Mouse (Mus musculus) hindbrain, embryonic 15.5 days (tissue): ENCODE results near the gene Slc12a3. TPM values are rescaled to one million over a fixed set of nuclear protein-coding genes. Genes with fewer than 3 reads are reported as not detected.
A peak's percentile ranks its signal among the peaks of the same experiment; 100 is the strongest.

ENCODE experiments used
- ATAC-seq: fragments of 200-750 bp; cut with Nextera tagmentation; 2 replicates; pipeline ENCODE4 v1.8.0; 2017; ENCODE audit warnings: low read depth, moderate number of reproducible peaks, moderate TSS enrichment; ENCODE audit not compliant: low FRiP score
- H3K27ac ChIP-seq: fragments of 300-500 bp; sonication (generic); replicated peaks from 2 replicates; pipeline ENCODE4 v1.5.1; 2015; ENCODE audit warnings: mild to moderate bottlenecking, inconsistent platforms
- H3K27me3 ChIP-seq: fragments of 300-500 bp; sonication (generic); 2 replicates; pipeline ENCODE4 v1.6.1; 2015; ENCODE audit warnings: control low read depth, inconsistent platforms
- H3K36me3 ChIP-seq: fragments of 300-500 bp; sonication (generic); 2 replicates; pipeline ENCODE4 v1.6.1; 2015; ENCODE audit warnings: control low read depth, inconsistent platforms
- H3K4me1 ChIP-seq: fragments of 300-500 bp; sonication (generic); replicated peaks from 2 replicates; pipeline ENCODE4 v1.6.1; 2015; ENCODE audit warnings: control low read depth, inconsistent platforms
- H3K4me2 ChIP-seq: fragments of 300-500 bp; sonication (generic); 2 replicates; pipeline ENCODE4 v1.6.1; 2015; ENCODE audit warnings: moderate library complexity, mild to moderate bottlenecking, inconsistent platforms
- H3K4me3 ChIP-seq: fragments of 300-500 bp; sonication (generic); 2 replicates; pipeline ENCODE4 v1.5.1; 2015; ENCODE audit warnings: mild to moderate bottlenecking, inconsistent platforms
- H3K9ac ChIP-seq: fragments of 300-500 bp; sonication (generic); 2 replicates; pipeline ENCODE4 v1.6.1; 2015; ENCODE audit warnings: inconsistent platforms
- H3K9me3 ChIP-seq: fragments of 300-500 bp; sonication (generic); 2 replicates; pipeline ENCODE4 v1.6.1; 2016; ENCODE audit warnings: control low read depth, inconsistent platforms
- WGBS: fragments of 180-500 bp; shearing (Covaris S2); methylation state at CpG from one replicate; pipeline ENCODE4 v1.1.7; 2015; 5-methylcytosine and 5-hydroxymethylcytosine counted together
- polyA plus RNA-seq: library from polyadenylated mRNA; unstranded; fragments of >200 nt; fragmentation: Nextera tagmentation; extraction: Ambion mirVana; gene quantifications from 2 replicates; pipeline ENCODE4 v1.2.1, GENCODE M21; 2015

The Slc12a3 gene
- polyA plus RNA-seq, 1 experiment from 2014 or later, result 0.14 TPM

DNA sequence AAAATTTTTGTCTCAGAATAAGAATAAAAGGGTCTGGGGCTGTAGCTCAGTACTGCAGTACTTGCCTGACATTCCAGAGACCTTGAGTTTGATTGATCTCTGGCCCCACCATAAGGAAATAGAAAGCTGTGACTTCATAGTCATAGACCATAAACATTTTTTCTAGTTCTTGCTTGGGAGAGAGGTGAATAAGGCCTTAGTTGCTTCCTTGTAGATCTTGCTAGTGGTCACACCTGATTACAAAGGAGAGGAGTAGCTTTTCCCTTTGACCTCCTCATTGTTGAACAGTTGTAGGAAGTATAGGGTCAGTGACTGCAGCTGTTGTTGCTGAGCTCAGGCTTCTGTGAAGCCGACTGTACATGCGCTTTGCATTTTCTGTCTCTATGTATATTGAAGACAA lies 24.6 kb upstream of the Slc12a3 start:
- 90% methylated on average over 2 of the region's 2 CpGs for WGBS
- peaks cover 82% of the 10 kb centered on the region for H3K36me3 ChIP-seq

DNA sequence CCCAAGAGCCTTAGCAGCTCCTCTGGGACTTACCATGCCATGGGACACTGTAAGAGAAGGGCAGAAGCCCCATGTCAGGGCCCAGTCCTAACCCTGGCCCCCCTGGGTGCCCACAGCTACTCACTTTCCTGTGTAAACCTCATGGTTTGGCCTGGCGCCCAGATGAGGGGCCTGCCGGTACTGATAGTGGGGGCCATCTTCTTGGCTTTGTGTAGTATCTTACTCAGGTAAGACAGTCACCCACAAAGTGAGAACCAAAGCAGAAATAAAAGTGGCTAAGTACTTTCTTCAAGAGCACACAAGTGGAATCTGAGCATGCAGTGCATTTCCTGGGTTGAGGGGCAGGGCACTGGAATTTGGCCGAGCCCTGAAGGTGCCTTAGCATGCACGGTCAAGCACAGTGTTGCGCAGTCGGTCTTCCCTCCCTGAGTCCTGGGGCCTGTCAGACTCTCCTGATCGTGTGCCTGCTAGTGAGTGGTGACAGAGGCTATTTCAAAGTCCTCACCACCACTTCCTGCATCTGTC lies 21.9 kb upstream of the Slc12a3 start:
- no peak overlapping the region for H3K4me3 ChIP-seq
- ATAC-seq, result no peak
- peaks cover 91% of the 10 kb centered on the region for H3K36me3 ChIP-seq
- H3K4me1 ChIP-seq, result no peaks in the 10 kb centered on the region
- WGBS, result 89% methylated on average over 7 of the region's 7 CpGs
- no peaks in the 10 kb centered on the region for H3K9me3 ChIP-seq
- H3K9ac ChIP-seq, result no peak overlapping the region
- H3K27me3 ChIP-seq, result no peaks in the 10 kb centered on the region
- no peak overlapping the region for H3K27ac ChIP-seq
- no peak overlapping the region for H3K4me2 ChIP-seq

More for the DNA sequence above, 24.6 kb upstream of the Slc12a3 start:
- no peak for ATAC-seq
- Histone ChIP-seq H3K9ac (no peak overlapping the region), H3K4me3 (no peak overlapping the region), H3K27me3 (no peaks in the 10 kb centered on the region), H3K4me2 (no peak overlapping the region), H3K9me3 (no peaks in the 10 kb centered on the region), H3K27ac (no peak overlapping the region), H3K4me1 (no peaks in the 10 kb centered on the region)

DNA sequence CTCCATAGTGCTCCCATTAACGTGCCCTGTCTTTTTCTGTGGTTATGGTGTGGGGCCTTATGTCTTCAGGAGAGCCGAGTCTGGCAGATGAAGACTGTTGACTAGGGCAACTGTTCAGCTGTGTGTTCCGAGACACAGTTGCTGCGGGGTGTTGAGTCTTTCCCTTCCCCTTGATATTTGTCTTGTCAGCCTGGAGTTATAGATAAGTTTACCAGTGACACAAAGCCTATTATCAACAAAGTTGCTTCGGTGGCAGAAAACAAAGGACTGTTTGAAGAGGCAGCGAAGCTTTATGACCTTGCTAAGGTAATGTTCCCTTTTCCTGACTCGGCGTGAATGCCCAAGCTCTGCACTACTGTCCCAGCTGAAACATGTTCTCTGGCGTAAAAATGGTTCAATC lies 21.3 kb upstream of the Slc12a3 start:
- H3K27me3 ChIP-seq, result no peaks in the 10 kb centered on the region
- peaks cover 91% of the 10 kb centered on the region for H3K36me3 ChIP-seq
- no peak overlapping the region for H3K4me2 ChIP-seq
- 82% methylated on average over 9 of the region's 9 CpGs for WGBS
- no peak overlapping the region for H3K27ac ChIP-seq
- H3K4me1 ChIP-seq, result no peaks in the 10 kb centered on the region
- no peaks in the 10 kb centered on the region for H3K9me3 ChIP-seq
- no peak overlapping the region for H3K9ac ChIP-seq
- H3K4me3 ChIP-seq, result no peak overlapping the region
- ATAC-seq, result no peak

DNA sequence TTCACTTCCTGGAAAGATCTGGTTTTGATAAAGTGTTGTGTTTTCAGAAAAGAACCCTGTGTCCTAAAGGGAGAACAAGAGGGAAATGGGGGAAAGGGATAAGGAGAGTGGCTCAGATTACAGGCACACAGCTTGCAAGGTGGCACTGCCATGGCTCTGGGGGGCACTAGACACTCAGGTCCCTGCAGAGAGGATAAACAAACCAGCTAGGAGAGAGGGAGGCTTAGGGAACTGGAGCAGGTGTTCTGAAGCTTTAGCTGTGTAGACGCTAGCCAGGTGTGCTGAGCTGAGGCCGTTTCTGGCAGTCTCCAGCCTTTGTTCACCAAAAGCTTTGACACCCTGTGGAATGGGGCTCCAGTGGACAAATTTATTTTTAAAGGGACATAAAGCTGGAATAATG lies 14.9 kb upstream of the Slc12a3 start:
- Histone ChIP-seq H3K4me1 (no peaks in the 10 kb centered on the region), H3K4me3 (no peak overlapping the region), H3K36me3 (peaks cover 81% of the 10 kb centered on the region), H3K27me3 (no peaks in the 10 kb centered on the region), H3K27ac (no peak overlapping the region), H3K4me2 (no peak overlapping the region), H3K9me3 (no peaks in the 10 kb centered on the region), H3K9ac (no peak overlapping the region)
- ATAC-seq, result no peak
- whole genome bisulfite sequencing, result 88% methylated on average over 2 of the region's 2 CpGs

DNA sequence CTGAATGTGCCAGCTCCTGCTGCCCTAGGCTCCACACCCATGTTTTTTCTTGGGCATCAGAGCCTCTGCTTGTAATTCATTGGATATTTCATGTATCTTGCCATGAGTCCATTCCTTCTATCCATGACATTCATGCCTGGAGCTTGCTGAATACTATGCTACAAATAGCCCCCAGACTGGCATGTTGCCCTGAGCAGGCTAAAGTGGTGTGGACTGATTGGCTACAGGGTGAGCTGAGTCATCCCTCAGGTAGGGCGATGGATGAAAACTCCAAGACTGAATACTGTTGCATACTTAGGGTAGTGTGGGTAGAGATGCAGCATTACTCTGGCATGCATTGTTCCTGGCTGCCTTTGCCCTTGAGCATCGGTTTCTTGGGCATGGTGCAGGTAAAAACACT lies 11.8 kb upstream of the Slc12a3 start:
- H3K27me3 ChIP-seq, result no peaks in the 10 kb centered on the region
- H3K4me1 ChIP-seq, result no peaks in the 10 kb centered on the region
- H3K9ac ChIP-seq, result no peak overlapping the region
- peaks cover 66% of the 10 kb centered on the region for H3K36me3 ChIP-seq
- ATAC-seq, result no peak
- no peak overlapping the region for H3K4me2 ChIP-seq
- no peak overlapping the region for H3K4me3 ChIP-seq
- no peak overlapping the region for H3K27ac ChIP-seq
- H3K9me3 ChIP-seq, result no peaks in the 10 kb centered on the region
- 92% methylated on average over 2 of the region's 2 CpGs for WGBS

DNA sequence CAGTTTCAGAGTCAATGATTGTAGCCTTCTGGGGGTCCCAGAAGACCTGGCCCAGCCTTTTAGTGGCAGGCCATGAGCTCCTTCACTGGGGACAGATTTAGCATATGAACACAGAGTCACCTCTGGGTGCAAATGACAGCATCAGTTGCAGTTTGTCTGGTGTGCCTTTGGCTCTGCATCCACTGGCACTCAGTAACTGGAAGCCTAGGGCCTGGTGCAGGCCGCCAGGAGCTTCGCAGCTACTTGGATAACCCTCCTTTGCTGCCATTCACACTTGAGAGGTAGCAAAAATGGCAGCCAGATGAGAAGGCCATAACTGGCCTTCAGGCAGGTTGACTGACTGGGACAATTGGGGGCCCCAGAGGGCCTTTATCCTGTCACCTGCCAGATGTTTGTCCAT lies 11.3 kb upstream of the Slc12a3 start:
- no peak overlapping the region for H3K27ac ChIP-seq
- H3K4me1 ChIP-seq, result no peaks in the 10 kb centered on the region
- no peak overlapping the region for H3K4me2 ChIP-seq
- no peak overlapping the region for H3K4me3 ChIP-seq
- no peaks in the 10 kb centered on the region for H3K27me3 ChIP-seq
- peaks cover 63% of the 10 kb centered on the region for H3K36me3 ChIP-seq
- ATAC-seq, result no peak
- H3K9ac ChIP-seq, result no peak overlapping the region
- no peaks in the 10 kb centered on the region for H3K9me3 ChIP-seq
- WGBS, result 100% methylated on average over 2 of the region's 2 CpGs

DNA sequence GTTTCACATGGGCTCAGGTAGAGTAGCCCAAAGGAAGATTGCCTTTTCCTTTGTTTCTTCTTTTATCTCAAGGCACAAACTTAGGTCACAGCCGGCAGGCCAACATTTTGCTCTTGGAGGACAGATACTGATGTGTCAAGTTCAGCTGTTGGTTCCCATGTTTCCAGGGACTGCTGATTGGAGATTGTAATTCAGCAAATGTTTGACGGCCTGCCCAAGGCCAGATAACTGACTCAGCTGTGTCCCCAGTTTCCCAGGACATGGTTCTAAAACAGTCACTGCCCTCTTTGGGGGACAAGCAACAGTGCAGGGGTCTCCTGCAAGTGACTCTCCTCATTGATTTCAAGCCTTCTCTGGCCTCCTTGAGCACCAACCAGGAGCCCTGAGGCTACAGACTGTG lies 9.0 kb upstream of the Slc12a3 start:
- Histone ChIP-seq H3K9ac (no peak overlapping the region), H3K4me1 (no peaks in the 10 kb centered on the region), H3K27ac (no peak overlapping the region), H3K36me3 (peaks cover 48% of the 10 kb centered on the region), H3K9me3 (no peaks in the 10 kb centered on the region), H3K27me3 (no peaks in the 10 kb centered on the region), H3K4me2 (no peak overlapping the region), H3K4me3 (no peak overlapping the region)
- no peak for ATAC-seq
- WGBS, result 78% methylated on average over 2 of the region's 2 CpGs

DNA sequence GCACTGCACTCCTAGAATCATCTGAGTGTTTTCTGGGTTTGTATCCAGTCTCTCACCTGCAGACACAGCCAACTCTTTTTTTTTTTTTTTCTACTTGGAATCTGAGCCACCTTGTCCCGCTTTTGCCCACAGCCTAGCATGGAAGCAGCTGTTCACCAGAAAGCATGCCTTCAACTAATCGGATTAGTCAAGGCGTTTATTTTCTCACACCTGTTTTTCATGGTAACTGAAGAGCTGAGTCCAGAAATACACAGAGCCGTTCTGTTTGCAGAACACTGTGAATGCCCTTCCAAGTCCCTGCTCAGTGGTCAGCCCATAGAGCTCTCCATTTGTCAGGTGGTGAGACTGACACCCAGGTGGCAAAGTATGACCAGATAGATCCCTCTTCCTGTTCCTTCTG lies 6.9 kb upstream of the Slc12a3 start:
- ATAC-seq, result no peak
- H3K27me3 ChIP-seq, result no peaks in the 10 kb centered on the region
- H3K4me1 ChIP-seq, result no peaks in the 10 kb centered on the region
- WGBS, result 82% methylated on average over 4 of the region's 4 CpGs
- H3K4me3 ChIP-seq, result no peak overlapping the region
- no peak overlapping the region for H3K27ac ChIP-seq
- H3K36me3 ChIP-seq, result peaks cover 30% of the 10 kb centered on the region
- no peak overlapping the region for H3K9ac ChIP-seq
- no peak overlapping the region for H3K4me2 ChIP-seq
- no peaks in the 10 kb centered on the region for H3K9me3 ChIP-seq

DNA sequence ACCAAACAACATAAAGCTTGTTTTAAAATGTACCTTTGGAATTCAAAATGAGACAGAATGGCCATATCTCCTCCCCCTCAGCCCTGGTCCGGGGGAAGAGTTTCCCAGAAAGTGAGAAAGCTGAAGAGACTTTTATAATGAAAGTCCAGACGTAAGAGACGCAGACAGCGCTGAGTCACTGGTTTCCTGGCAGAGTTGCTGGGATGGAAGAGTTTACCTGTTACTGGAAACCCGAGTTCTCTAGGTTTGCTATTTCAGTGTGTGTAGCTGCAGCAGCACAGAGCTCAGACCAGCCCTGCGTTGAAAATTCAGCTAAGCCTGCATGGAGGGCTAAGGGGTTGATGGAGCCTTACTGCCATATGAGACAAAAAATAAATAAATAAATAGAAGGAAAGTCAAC lies 6.0 kb upstream of the Slc12a3 start:
- no peaks in the 10 kb centered on the region for H3K9me3 ChIP-seq
- H3K27ac ChIP-seq, result no peak overlapping the region
- no peak overlapping the region for H3K9ac ChIP-seq
- H3K4me3 ChIP-seq, result no peak overlapping the region
- no peaks in the 10 kb centered on the region for H3K27me3 ChIP-seq
- ATAC-seq, result no peak
- no peaks in the 10 kb centered on the region; the same call in 1 of the 2 replicates for H3K4me1 ChIP-seq
- no peak overlapping the region for H3K4me2 ChIP-seq
- peaks cover 25% of the 10 kb centered on the region for H3K36me3 ChIP-seq
- 91% methylated on average over 6 of the region's 6 CpGs for WGBS

DNA sequence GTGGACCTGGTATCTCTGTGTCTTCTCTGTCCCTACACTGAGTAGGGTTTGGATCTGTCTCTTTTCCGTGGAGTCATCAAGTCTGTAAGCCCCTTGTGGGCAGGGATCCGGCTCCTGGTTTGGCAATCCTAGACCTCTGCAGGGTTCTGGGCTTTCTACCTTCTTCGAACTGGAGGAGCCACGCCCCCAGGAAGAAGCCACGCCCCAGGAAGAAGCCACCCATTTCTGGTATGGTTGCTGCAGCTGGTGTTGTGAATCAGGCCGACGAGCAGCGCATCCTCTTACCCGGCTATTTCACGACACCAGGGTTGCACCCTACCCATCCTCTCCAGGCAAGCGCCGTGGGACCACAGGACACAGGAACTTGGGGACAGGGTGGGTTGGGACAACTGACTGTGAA lies 4.9 kb upstream of the Slc12a3 start:
- WGBS, result 66% methylated on average over 12 of the region's 12 CpGs
- no peak for ATAC-seq

DNA sequence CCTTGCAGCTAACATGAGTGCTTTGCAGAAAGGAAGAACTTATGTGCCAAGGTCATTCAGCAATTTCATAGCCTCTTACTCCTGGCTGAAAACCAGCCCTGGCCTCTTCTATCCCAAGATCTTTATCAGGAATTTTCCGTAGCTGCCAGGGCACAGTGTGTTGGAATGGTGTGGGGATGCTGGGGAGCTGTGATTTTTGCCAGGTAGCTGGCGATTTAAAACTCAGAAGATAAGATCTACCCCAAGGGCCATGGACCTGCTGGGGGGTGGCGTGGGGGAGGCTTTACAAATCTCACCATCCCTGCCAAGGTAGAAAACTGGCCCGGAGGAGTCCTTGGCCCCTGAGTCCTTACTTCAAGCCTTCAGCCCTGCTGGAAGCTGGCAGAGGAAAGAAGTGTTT lies 3.0 kb upstream of the Slc12a3 start:
- Histone ChIP-seq H3K36me3 (0 out of 2 replicates have a peak, but pooled peaks cover 3% of the 10 kb centered on the region), H3K27ac (no peak overlapping the region), H3K9me3 (no peaks in the 10 kb centered on the region), H3K4me3 (no peak overlapping the region), H3K27me3 (no peaks in the 10 kb centered on the region), H3K9ac (no peak overlapping the region), H3K4me1 (no peaks in the 10 kb centered on the region; the same call in 1 of the 2 replicates), H3K4me2 (no peak overlapping the region)
- no peak for ATAC-seq
- 74% methylated on average over 4 of the region's 4 CpGs for WGBS

More for the DNA sequence above, 4.9 kb upstream of the Slc12a3 start:
- H3K27me3 ChIP-seq, result no peaks in the 10 kb centered on the region
- no peak overlapping the region for H3K9ac ChIP-seq
- H3K27ac ChIP-seq, result no peak overlapping the region
- H3K4me1 ChIP-seq, result no peaks in the 10 kb centered on the region; the same call in 1 of the 2 replicates
- no peak overlapping the region for H3K4me2 ChIP-seq
- H3K36me3 ChIP-seq, result peaks cover 15% of the 10 kb centered on the region
- no peaks in the 10 kb centered on the region for H3K9me3 ChIP-seq
- H3K4me3 ChIP-seq, result no peak overlapping the region

DNA sequence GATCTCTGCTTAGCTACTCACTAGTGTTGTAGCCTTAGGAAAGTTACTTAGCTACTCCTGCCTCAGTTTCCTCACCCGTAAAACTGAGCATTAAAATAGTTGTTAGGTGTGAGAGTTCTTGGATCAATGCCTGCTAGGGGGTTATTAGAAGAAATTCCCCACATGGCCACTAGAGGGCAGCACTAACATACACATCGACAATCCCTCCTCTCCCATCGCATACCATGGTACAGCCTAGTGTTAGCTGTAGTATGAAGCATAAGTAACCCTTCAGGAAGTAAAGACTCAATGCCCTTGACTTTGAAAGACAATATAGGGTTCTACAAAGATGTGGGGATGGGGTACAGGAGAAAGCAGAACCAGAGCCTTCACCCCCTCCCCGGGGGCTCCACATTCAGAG lies 1.7 kb downstream of the Slc12a3 start:
- Histone ChIP-seq H3K27ac (no peak overlapping the region), H3K4me1 (no peaks in the 10 kb centered on the region; the same call in 1 of the 2 replicates), H3K27me3 (no peaks in the 10 kb centered on the region), H3K9ac (no peak overlapping the region), H3K4me3 (no peak overlapping the region), H3K4me2 (no peak overlapping the region), H3K9me3 (no peaks in the 10 kb centered on the region), H3K36me3 (no peaks in the 10 kb centered on the region)
- peak; percentile 71 for ATAC-seq
- 34% methylated on average over 4 of the region's 4 CpGs for WGBS

DNA sequence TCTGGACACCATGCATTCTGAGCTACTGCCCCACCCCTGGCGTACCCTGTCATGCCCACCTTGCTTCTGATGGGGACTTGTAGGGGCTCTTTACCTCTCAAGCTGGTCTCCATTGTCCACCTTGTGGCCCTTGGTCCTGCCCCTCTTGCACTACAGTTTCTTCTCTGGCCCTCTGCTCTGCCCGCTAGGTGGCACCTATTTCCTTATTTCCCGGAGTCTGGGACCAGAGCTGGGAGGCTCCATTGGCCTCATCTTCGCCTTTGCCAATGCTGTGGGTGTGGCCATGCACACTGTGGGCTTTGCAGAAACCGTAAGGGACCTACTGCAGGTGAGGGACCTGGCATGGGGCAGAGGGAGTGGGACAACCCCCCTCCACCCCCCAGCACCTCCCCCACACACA lies 4.3 kb downstream of the Slc12a3 start:
- Histone ChIP-seq H3K4me3 (no peak overlapping the region), H3K9me3 (no peaks in the 10 kb centered on the region), H3K27ac (no peak overlapping the region), H3K4me2 (no peak overlapping the region), H3K36me3 (no peaks in the 10 kb centered on the region), H3K27me3 (no peaks in the 10 kb centered on the region), H3K4me1 (no peaks in the 10 kb centered on the region), H3K9ac (no peak overlapping the region)
- no peak for ATAC-seq
- WGBS, result 55% methylated on average over 5 of the region's 5 CpGs
